Mouse (Mus musculus) hindbrain, embryonic 12.5 days (tissue): ENCODE measurements around the gene Tm4sf5. TPM values are rescaled to one million over a fixed set of nuclear protein-coding genes. Genes with fewer than 3 reads are reported as not detected.
"Not testable (repeated sequence)": the region's sequence is repeated elsewhere in the genome, so short reads cannot be mapped to it uniquely, and the experiment has no call there.

ENCODE experiments used
- ATAC-seq: fragments of 200-750 bp; cut with Nextera tagmentation; 2 replicates; pipeline ENCODE4 v1.8.0; 2017; ENCODE audit warnings: moderate TSS enrichment; ENCODE audit not compliant: low FRiP score
- H3K27ac ChIP-seq: fragments of 300-500 bp; sonication (generic); 2 replicates; pipeline ENCODE4 v1.5.1; 2016; ENCODE audit warnings: mild to moderate bottlenecking
- H3K27me3 ChIP-seq: fragments of 300-500 bp; sonication (generic); 2 replicates; pipeline ENCODE4 v1.6.1; 2016; ENCODE audit warnings: mild to moderate bottlenecking
- H3K36me3 ChIP-seq: fragments of 300-500 bp; sonication (generic); 2 replicates; pipeline ENCODE4 v1.6.1; 2016; ENCODE audit warnings: mild to moderate bottlenecking
- H3K4me1 ChIP-seq: fragments of 300-500 bp; sonication (generic); 2 replicates; pipeline ENCODE4 v1.6.1; 2016
- H3K4me2 ChIP-seq: fragments of 300-500 bp; sonication (generic); replicated peaks from 2 replicates; pipeline ENCODE4 v1.6.1; 2016; ENCODE audit warnings: mild to moderate bottlenecking
- H3K4me3 ChIP-seq: fragments of 300-500 bp; sonication (generic); 2 replicates; pipeline ENCODE4 v1.5.1; 2016; ENCODE audit warnings: mild to moderate bottlenecking
- H3K9ac ChIP-seq: fragments of 300-500 bp; sonication (generic); 2 replicates; pipeline ENCODE4 v1.6.1; 2016; ENCODE audit warnings: mild to moderate bottlenecking, moderate library complexity
- H3K9me3 ChIP-seq: fragments of 300-500 bp; sonication (generic); replicated peaks from 2 replicates; pipeline ENCODE4 v1.6.1; 2016; ENCODE audit warnings: mild to moderate bottlenecking
- WGBS: fragments of 180-500 bp; shearing (Covaris S2); methylation state at CpG from one replicate; pipeline ENCODE4 v1.1.7; 2016; 5-methylcytosine and 5-hydroxymethylcytosine counted together
- polyA plus RNA-seq: library from polyadenylated mRNA; unstranded; fragments of >200 nt; fragmentation: Nextera tagmentation; extraction: Ambion mirVana; gene quantifications from 2 replicates; pipeline ENCODE4 v1.2.1, GENCODE M21; 2016

The Tm4sf5 gene
- polyA plus RNA-seq, 1 experiment from 2014 or later = 0.36 TPM

DNA sequence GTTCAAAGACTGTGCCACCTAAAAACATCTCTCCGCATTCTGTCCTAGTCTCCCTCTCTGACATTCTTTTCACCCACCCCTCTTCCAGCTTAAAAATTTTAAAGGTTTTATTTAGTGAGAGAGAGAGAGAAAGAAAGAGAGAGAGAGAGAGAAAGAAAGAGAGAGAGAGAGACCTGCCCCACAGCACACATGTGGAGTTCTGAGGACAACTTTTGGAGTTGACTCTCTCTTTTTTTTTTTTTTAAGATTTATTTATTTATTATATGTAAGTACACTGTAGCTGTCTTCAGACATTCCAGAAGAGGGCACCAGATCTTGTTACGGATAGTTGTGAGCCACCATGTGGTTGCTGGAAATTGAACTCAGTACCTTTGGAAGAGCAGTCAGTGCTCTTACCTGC, 26.0 kb downstream of the Tm4sf5 start:
- not testable (repeated sequence) for H3K4me3 ChIP-seq, ATAC-seq, H3K9me3 ChIP-seq, H3K4me1 ChIP-seq, H3K27ac ChIP-seq, H3K4me2 ChIP-seq, H3K27me3 ChIP-seq, H3K9ac ChIP-seq
- WGBS = 79% methylated on average over 2 of the region's 2 CpGs
- H3K36me3 ChIP-seq = peaks cover 29% of the 10 kb centered on the region

GRCm38 (mm10) chr11:70532839-70533238, 27.8 kb downstream of the Tm4sf5 start, which contains the start of gene Gm40193:
Gene Gm40193 (minus strand): TSS chr11:70532939.
- H3K27ac ChIP-seq = no peak within 1 kb of the TSS
- no peak within 1 kb of the TSS for H3K4me3 ChIP-seq
- no peaks in the 10 kb centered on the region for H3K4me1 ChIP-seq
- WGBS = 84% methylated on average over 6 of the region's 6 CpGs
- no peak for ATAC-seq
- H3K9ac ChIP-seq = no peak within 1 kb of the TSS
- H3K27me3 ChIP-seq = no peaks in the 10 kb centered on the region
- H3K9me3 ChIP-seq = no peaks in the 10 kb centered on the region
- peaks cover 14% of the 10 kb centered on the region for H3K36me3 ChIP-seq
- H3K4me2 ChIP-seq = no peak within 1 kb of the TSS

DNA sequence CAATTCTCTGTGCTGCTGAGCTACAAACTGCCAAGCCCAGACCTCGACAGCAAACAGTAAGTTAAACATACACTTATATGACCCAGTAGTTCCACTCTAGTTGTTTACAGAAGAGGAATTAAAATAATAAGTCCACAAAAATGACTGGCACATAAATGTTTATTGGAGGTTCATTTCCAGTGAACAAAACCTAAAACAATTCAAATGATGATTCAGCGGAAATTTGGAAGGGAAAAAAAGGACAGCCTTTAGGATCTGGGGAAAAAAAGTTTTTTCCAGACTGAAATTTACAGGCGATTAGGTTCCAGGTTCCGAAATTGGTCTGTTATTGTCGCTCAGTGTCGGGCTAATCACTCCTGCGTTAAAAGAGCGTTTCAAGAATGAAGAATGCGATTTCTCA, 34.4 kb downstream of the Tm4sf5 start:
- WGBS = 24% methylated on average over 9 of the region's 9 CpGs
- peaks cover 9% of the 10 kb centered on the region for H3K4me1 ChIP-seq
- H3K9ac ChIP-seq = peak overlapping the region; percentile 73
- H3K27me3 ChIP-seq = peaks cover 39% of the 10 kb centered on the region
- H3K27ac ChIP-seq = no peak overlapping the region
- peak overlapping the region; percentile 86 for H3K4me2 ChIP-seq
- H3K4me3 ChIP-seq = peak overlapping the region; percentile 56
- H3K36me3 ChIP-seq = no peaks in the 10 kb centered on the region
- no peak for ATAC-seq
- no peaks in the 10 kb centered on the region for H3K9me3 ChIP-seq

DNA sequence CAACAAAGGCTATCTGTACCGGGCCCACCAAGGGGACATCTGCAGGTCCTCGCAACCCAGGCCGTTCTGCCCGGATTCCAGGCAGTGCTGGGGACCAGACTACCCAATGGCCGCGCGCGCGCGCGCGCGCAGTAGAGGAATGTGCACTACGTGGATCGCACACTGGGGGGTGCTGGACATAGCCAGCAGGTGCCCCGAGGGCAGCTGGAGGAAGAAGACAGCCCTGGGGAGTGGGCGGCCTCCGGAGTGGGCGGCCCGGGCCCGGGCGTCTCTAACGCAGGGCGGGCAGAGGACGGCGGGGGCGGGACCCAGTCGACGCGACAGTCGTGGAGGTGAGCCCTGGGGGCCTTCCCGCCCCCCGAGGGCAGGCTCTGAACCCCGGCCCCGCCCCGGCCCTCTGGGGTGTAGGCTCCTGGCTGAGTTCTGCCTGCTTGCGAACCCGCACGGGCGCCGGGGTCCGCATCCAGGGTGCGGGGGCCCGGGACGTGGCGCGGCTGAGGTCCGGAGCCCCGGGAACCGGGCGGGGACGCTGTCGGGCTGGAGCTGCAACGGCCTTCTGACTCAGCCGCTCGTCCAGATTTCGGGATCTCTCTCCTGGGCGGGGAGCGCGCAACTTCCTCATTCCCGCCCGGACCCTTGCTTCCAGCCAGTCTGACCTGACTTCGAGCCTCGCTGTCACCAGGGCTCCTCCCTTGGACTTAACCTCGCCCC, 35.0 kb downstream of the Tm4sf5 start, which contains the start of gene Pld2:
TSS of gene Pld2 (plus strand) at position 188 of the 711 bp plus-strand sequence.
- peak within 1 kb of the TSS; percentile 56 for H3K4me3 ChIP-seq
- peak; percentile 76 for ATAC-seq
- H3K27me3 ChIP-seq = peaks cover 39% of the 10 kb centered on the region
- under 1% methylated on average over 50 of the region's 65 CpGs for WGBS
- H3K4me2 ChIP-seq = peak within 1 kb of the TSS; percentile 86
- no peak within 1 kb of the TSS for H3K27ac ChIP-seq
- no peaks in the 10 kb centered on the region for H3K9me3 ChIP-seq
- peak within 1 kb of the TSS; percentile 73 for H3K9ac ChIP-seq
- peaks cover 9% of the 10 kb centered on the region for H3K4me1 ChIP-seq
- no peaks in the 10 kb centered on the region for H3K36me3 ChIP-seq

DNA sequence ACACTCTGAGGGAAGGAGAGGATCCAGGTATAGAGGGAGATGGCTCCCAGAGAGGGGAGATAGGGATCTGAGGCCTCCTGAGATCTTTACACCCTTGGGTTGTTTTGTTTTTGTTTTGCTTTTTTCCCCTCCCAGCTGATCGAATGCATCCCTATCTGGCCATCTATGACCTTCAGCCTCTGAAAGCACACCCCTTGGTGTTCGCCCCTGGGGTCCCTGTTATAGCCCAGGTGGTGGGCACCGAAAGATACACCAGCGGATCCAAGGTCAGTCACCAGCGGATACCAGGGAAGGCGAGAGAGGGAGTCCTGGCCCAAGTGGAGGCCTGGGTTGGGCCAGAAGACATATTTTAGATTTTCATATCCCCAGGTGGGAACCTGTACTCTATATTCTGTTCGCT, 35.9 kb downstream of the Tm4sf5 start:
- H3K27ac ChIP-seq = no peak overlapping the region
- no peaks in the 10 kb centered on the region for H3K9me3 ChIP-seq
- peak overlapping the region; percentile 86; the same call in 1 of the 2 replicates for H3K4me2 ChIP-seq
- H3K4me3 ChIP-seq = 0 out of 2 replicates have a peak overlapping the region, but pooled peaks have one; percentile 56
- ATAC-seq = no peak
- H3K4me1 ChIP-seq = peaks cover 9% of the 10 kb centered on the region
- no peak overlapping the region for H3K9ac ChIP-seq
- WGBS = 90% methylated on average over 7 of the region's 7 CpGs
- peaks cover 39% of the 10 kb centered on the region for H3K27me3 ChIP-seq
- H3K36me3 ChIP-seq = no peaks in the 10 kb centered on the region

DNA sequence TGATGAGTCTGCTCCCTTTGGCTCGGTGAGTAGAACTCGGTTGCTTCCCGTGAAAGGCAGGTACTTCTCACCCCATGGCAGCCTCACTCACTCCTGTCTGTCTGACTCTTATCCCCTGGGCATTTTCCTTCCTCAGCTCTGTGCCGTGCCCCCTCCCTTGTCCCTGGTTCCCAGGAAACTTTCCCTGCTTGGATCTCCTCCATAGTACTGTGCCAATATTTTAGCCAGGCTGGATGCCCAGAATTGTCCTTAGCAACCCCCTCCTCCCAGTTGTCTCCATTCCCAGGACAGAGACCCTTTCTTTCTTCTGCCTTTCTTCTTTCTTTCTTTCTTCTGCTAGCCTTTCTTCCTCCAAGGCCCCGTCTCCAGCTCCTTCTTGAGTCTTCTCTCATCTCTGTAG, 36.4 kb downstream of the Tm4sf5 start:
- Histone ChIP-seq H3K9me3 (no peaks in the 10 kb centered on the region), H3K9ac (no peak overlapping the region), H3K36me3 (no peaks in the 10 kb centered on the region), H3K4me3 (no peak overlapping the region), H3K4me2 (no peak overlapping the region), H3K4me1 (peaks cover 9% of the 10 kb centered on the region), H3K27ac (no peak overlapping the region), H3K27me3 (peaks cover 39% of the 10 kb centered on the region)
- no peak for ATAC-seq
- WGBS = 74% methylated on average over 5 of the region's 5 CpGs

DNA sequence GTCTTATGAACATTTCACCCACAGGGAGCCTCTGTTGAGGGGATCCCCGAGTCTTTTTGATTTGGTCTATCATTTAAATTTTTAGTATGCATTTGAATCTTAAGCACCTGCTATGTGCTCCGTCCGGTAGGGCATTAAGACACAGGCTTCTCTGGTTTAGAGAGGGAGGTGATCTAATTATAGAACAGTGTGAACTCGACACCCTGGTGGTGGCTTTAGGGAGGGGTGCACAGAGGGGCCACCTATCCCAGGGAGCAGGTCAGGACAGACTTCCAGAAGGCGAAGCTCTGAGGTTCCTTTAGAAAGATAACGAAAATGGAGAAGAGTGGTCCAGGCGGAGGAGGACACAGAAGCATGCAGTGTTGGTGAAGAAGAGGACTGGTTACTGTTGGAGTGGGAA, 39.5 kb downstream of the Tm4sf5 start:
- H3K4me1 ChIP-seq = peaks cover 9% of the 10 kb centered on the region
- H3K9ac ChIP-seq = no peak overlapping the region
- H3K27me3 ChIP-seq = peaks cover 31% of the 10 kb centered on the region
- no peak overlapping the region for H3K27ac ChIP-seq
- H3K9me3 ChIP-seq = no peaks in the 10 kb centered on the region
- H3K4me2 ChIP-seq = no peak overlapping the region
- ATAC-seq = no peak
- no peaks in the 10 kb centered on the region for H3K36me3 ChIP-seq
- no peak overlapping the region for H3K4me3 ChIP-seq
- 71% methylated on average over 7 of the region's 7 CpGs for WGBS

DNA sequence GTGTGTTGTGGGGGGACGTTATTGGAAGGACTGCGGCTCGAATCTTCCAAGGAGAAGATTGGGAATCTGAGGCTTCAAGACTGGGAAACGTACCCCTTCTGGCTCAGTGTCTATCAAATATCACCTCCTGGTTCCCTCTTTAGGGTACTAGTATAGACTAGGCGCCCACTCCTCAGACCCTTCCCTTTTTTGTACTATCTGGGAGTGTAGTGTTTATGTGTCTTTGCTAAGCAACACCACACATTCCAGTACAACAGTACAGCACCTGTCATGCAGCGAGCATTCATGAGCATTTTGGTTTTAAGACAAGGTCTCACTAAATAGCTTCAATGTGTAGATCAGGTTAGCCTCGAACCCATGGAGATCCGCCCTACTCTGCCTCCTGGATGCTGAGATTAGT, 46.5 kb downstream of the Tm4sf5 start:
- H3K27me3 ChIP-seq = peaks cover 12% of the 10 kb centered on the region
- H3K4me2 ChIP-seq = no peak overlapping the region
- no peaks in the 10 kb centered on the region for H3K36me3 ChIP-seq
- peaks cover 7% of the 10 kb centered on the region for H3K4me1 ChIP-seq
- H3K4me3 ChIP-seq = no peak overlapping the region
- no peak for ATAC-seq
- no peak overlapping the region for H3K27ac ChIP-seq
- H3K9ac ChIP-seq = no peak overlapping the region
- H3K9me3 ChIP-seq = no peaks in the 10 kb centered on the region
- 90% methylated on average over 8 of the region's 8 CpGs for WGBS

GRCm38 (mm10) chr11:70553940-70554339, 48.9 kb downstream of the Tm4sf5 start:
- ATAC-seq = no peak
- Histone ChIP-seq H3K27me3 (peaks cover 12% of the 10 kb centered on the region), H3K4me1 (peaks cover 7% of the 10 kb centered on the region), H3K27ac (no peak overlapping the region), H3K4me3 (no peak overlapping the region), H3K36me3 (no peaks in the 10 kb centered on the region), H3K4me2 (no peak overlapping the region), H3K9me3 (no peaks in the 10 kb centered on the region), H3K9ac (no peak overlapping the region)
- WGBS = 20% methylated on average over 7 of the region's 7 CpGs

GRCm38 (mm10) chr11:70557545-70557944, 52.5 kb downstream of the Tm4sf5 start:
- Histone ChIP-seq H3K9ac (no peak overlapping the region), H3K27me3 (peaks cover 11% of the 10 kb centered on the region), H3K27ac (no peak overlapping the region), H3K4me2 (no peak overlapping the region), H3K9me3 (no peaks in the 10 kb centered on the region), H3K4me3 (no peak overlapping the region), H3K4me1 (peaks cover 14% of the 10 kb centered on the region), H3K36me3 (no peaks in the 10 kb centered on the region)
- no peak for ATAC-seq
- 90% methylated on average over 9 of the region's 9 CpGs for WGBS

Other genes starting within 250 kb of the Tm4sf5 start
- 2.2 and 3.3 TPM in 2 replicates for gene Alox12, start 249.9 kb upstream of the Tm4sf5 start, polyA plus RNA-seq
- gene Alox12e, start 182.6 kb upstream of the Tm4sf5 start, polyA plus RNA-seq = not detected in 2 replicates
- gene Alox15, start 153.2 kb upstream of the Tm4sf5 start, polyA plus RNA-seq = 0.09 TPM in 1 of 2 replicates, not detected in the other
- gene Pelp1, start 95.2 kb upstream of the Tm4sf5 start, polyA plus RNA-seq = 40.2 and 40.4 TPM in 2 replicates
- gene Arrb2, start 72.6 kb upstream of the Tm4sf5 start, polyA plus RNA-seq = 36.5 and 36.8 TPM in 2 replicates
- 32.7 and 36.1 TPM in 2 replicates for gene Med11, start 53.3 kb upstream of the Tm4sf5 start, polyA plus RNA-seq
- gene Zmynd15, start 45.8 kb upstream of the Tm4sf5 start, polyA plus RNA-seq = 0.60 and 1.1 TPM in 2 replicates
- 2.0 and 2.1 TPM in 2 replicates for gene Cxcl16, start 45.3 kb upstream of the Tm4sf5 start, polyA plus RNA-seq
- 0.34 TPM in 1 of 2 replicates, not detected in the other for gene Vmo1, start 9.4 kb downstream of the Tm4sf5 start, polyA plus RNA-seq
- 0.36 TPM in 1 of 2 replicates, not detected in the other for gene Gltpd2, start 14.0 kb downstream of the Tm4sf5 start, polyA plus RNA-seq
- gene Psmb6, start 20.1 kb downstream of the Tm4sf5 start, polyA plus RNA-seq = 679 and 744 TPM in 2 replicates
- gene Gm40193, start 27.7 kb downstream of the Tm4sf5 start, polyA plus RNA-seq = not detected in 2 replicates
- gene Pld2, start 34.8 kb downstream of the Tm4sf5 start, polyA plus RNA-seq = 7.2 and 7.8 TPM in 2 replicates
- 17.3 and 19.1 TPM in 2 replicates for gene Mink1, start 57.6 kb downstream of the Tm4sf5 start, polyA plus RNA-seq
- gene 4930544D05Rik, start 110.6 kb downstream of the Tm4sf5 start, polyA plus RNA-seq = not detected in 2 replicates
- gene Chrne, start 114.0 kb downstream of the Tm4sf5 start, polyA plus RNA-seq = not detected in 2 replicates
- gene Gp1ba, start 133.9 kb downstream of the Tm4sf5 start, polyA plus RNA-seq = 0.10 and 0.38 TPM in 2 replicates
- gene Rnf167, start 142.0 kb downstream of the Tm4sf5 start, polyA plus RNA-seq = 96.0 and 102 TPM in 2 replicates
- gene Slc25a11, start 142.2 kb downstream of the Tm4sf5 start, polyA plus RNA-seq = 145 and 148 TPM in 2 replicates
- gene Pfn1, start 149.4 kb downstream of the Tm4sf5 start, polyA plus RNA-seq = 1,190 and 1,267 TPM in 2 replicates
- gene Eno3, start 152.0 kb downstream of the Tm4sf5 start, polyA plus RNA-seq = 14.9 and 18.5 TPM in 2 replicates
- 143 and 144 TPM in 2 replicates for gene Spag7, start 164.2 kb downstream of the Tm4sf5 start, polyA plus RNA-seq
- 15.2 and 15.7 TPM in 2 replicates for gene Camta2, start 182.9 kb downstream of the Tm4sf5 start, polyA plus RNA-seq
- gene Inca1, start 194.9 kb downstream of the Tm4sf5 start, polyA plus RNA-seq = 0.99 and 1.4 TPM in 2 replicates
- 2.3 and 3.0 TPM in 2 replicates for gene Kif1c, start 195.3 kb downstream of the Tm4sf5 start, polyA plus RNA-seq